Comparison of ENCODE assay signal across 8 mouse cellular contexts in the genomic region with DNA sequence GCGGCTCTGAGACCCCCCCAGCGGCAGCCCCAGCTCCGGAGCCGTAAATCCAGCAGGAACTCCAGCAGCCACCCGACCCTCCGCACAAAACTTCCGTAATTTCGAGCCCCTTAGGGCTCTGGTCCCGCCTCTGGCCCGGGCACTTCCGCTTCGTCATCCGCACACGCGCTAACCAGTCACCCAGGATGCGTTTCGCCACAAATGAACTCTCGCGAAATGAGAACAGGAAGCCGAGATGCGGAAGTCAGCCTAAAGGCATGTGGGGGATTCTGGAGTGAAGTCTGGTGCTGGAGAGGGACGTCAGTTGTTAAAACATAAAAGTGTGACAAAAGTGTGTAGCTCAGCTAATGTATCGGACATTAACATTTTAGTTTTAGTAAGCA. TPM values are rescaled to one million over a fixed set of nuclear protein-coding genes. Genes with fewer than 3 reads are reported as not detected.
A peak's percentile ranks its signal among the peaks of the same experiment; 100 is the strongest.
DNase-seq lines count a peak whose midpoint lies in the region; ATAC-seq lines count a peak whose summit lies in the region.

TSS of gene Vps4b (minus strand) at position 187 of the 383 bp plus-strand sequence.

- peaks cover 12% of the 10 kb centered on the region for H3K4me1 ChIP-seq in forebrain, embryonic 14.5 days (ENCODE audit: control insufficient read depth, insufficient read depth, low read length)
- H3K4me1 ChIP-seq in neural tube, embryonic 15.5 days, result peaks cover 31% of the 10 kb centered on the region

- H3K4me3 ChIP-seq in forebrain, embryonic 14.5 days (ENCODE audit: low read depth, low read length), result peak within 1 kb of the TSS; percentile 99
- H3K4me3 ChIP-seq in neural tube, embryonic 15.5 days (replicated peaks), result peak within 1 kb of the TSS; percentile 91

- H3K36me3 ChIP-seq in forebrain, embryonic 14.5 days (ENCODE audit: control insufficient read depth, insufficient read depth, low read length), result 0 out of 2 replicates have a peak, but pooled peaks cover 5% of the 10 kb centered on the region
- no peaks in the 10 kb centered on the region for H3K36me3 ChIP-seq in neural tube, embryonic 15.5 days

- WGBS in forebrain, embryonic 14.5 days, result under 1% methylated on average over 23 of the region's 23 CpGs
- under 1% methylated on average over 23 of the region's 23 CpGs for WGBS in neural tube, embryonic 15.5 days

- peak within 1 kb of the TSS; percentile 82 for H3K27ac ChIP-seq in forebrain, embryonic 14.5 days (ENCODE audit: low read depth, low read length)
- peak within 1 kb of the TSS; percentile 89 for H3K27ac ChIP-seq in neural tube, embryonic 15.5 days (replicated peaks)

- H3K27me3 ChIP-seq in forebrain, embryonic 14.5 days (replicated peaks; ENCODE audit: control insufficient read depth, insufficient read depth, low read length), result no peaks in the 10 kb centered on the region
- no peaks in the 10 kb centered on the region for H3K27me3 ChIP-seq in neural tube, embryonic 15.5 days (replicated peaks)

- peak within 1 kb of the TSS; percentile 66 for H3K4me2 ChIP-seq in forebrain, embryonic 14.5 days (ENCODE audit: low read length)
- peak within 1 kb of the TSS; percentile 63 for H3K4me2 ChIP-seq in neural tube, embryonic 15.5 days

- H3K9me3 ChIP-seq in forebrain, embryonic 14.5 days (replicated peaks; ENCODE audit: control insufficient read depth, low read length), result no peaks in the 10 kb centered on the region
- no peaks in the 10 kb centered on the region for H3K9me3 ChIP-seq in neural tube, embryonic 15.5 days (replicated peaks)

- H3K9ac ChIP-seq in forebrain, embryonic 14.5 days (ENCODE audit: low read length), result peak within 1 kb of the TSS; percentile 98
- H3K9ac ChIP-seq in neural tube, embryonic 15.5 days (replicated peaks), result peak within 1 kb of the TSS; percentile 95

- DNase-seq in ES-CJ7 (ENCODE audit: low read depth, low spot score), result peak; percentile 98
- peak; percentile 83 for DNase-seq in cerebellum, adult 11 months
- peak; percentile 99 for DNase-seq in forebrain, embryonic 14.5 days (ENCODE audit: low spot score)
- peak; percentile 90 to 92 for DNase-seq in heart, postnatal 14 days
- DNase-seq in layer of hippocampus, adult 11-12 months (ENCODE audit: low spot score), result peak; percentile 94
- DNase-seq in lung, adult 18-20 months, result peak; percentile 94 to 97
- peak; percentile 94 for DNase-seq in testis, postnatal 14 days (ENCODE audit: low spot score)

- peak; percentile 99 for ATAC-seq in forebrain, embryonic 14.5 days
- ATAC-seq in neural tube, embryonic 15.5 days (ENCODE audit: low FRiP score), result peak; percentile 99

- intact Hi-C loops in heart, postnatal 14 days (cut with DNase I), result loop anchor here (5.0 kb wide), 1 partner anchor 39 kb away; the partner anchor contains the start of gene Kdsr

RNA-seq across cellular contexts. Expression of gene Vps4b, which starts in this region (rescaled TPM):
- polyA plus RNA-seq in forebrain, embryonic 14.5 days (2014; fragmentation: Nextera tagmentation; extraction: Ambion mirVana), result 44.0 and 48.6 TPM in 2 replicates
- total RNA-seq in heart, postnatal 14 days (2021), result 10 to 100 TPM; 36.0 to 39.4 TPM
- polyA plus RNA-seq in neural tube, embryonic 15.5 days (2015; fragmentation: Nextera tagmentation; extraction: Ambion mirVana), result 29.0 and 42.3 TPM in 2 replicates

Comparison
In these comparisons a context has a peak if more than half of its experiments do, and no peak if none do; other contexts are left out.
1. Peak in every context shown above with its lines: DNase-seq, ATAC-seq, H3K4me3 ChIP-seq and H3K27ac ChIP-seq.